Mouse (Mus musculus) neutrophil, adult 83 days (primary cell): ENCODE results near the gene Mettl4. TPM values are rescaled to one million over a fixed set of nuclear protein-coding genes. Genes with fewer than 3 reads are reported as not detected.

Experiments
- total RNA-seq, 2 experiments: library from RNA; stranded (reverse); gene quantifications; one replicate each; pipeline ENCODE4 v1.2.4; 2023

Gene Mettl4
- 1 to 10 TPM; 6.1 to 9.1 TPM for total RNA-seq

GRCm38 (mm10) chr17:94749466-94750135, at the start of gene Mettl4:
TSS of gene Mettl4 (minus strand) at chr17:94750019.

